Mouse (Mus musculus) A20 (cell line): Measurements from ENCODE around the gene Ranbp3l.
A peak's percentile ranks its signal among the peaks of the same experiment; 100 is the strongest.

ENCODE experiments used
- DNase-seq: peaks from one replicate; pipeline ENCODE4 v3.0.0-alpha.2; 2011; ENCODE audit warnings: low read depth, low spot score

Ranbp3l gene

DNA sequence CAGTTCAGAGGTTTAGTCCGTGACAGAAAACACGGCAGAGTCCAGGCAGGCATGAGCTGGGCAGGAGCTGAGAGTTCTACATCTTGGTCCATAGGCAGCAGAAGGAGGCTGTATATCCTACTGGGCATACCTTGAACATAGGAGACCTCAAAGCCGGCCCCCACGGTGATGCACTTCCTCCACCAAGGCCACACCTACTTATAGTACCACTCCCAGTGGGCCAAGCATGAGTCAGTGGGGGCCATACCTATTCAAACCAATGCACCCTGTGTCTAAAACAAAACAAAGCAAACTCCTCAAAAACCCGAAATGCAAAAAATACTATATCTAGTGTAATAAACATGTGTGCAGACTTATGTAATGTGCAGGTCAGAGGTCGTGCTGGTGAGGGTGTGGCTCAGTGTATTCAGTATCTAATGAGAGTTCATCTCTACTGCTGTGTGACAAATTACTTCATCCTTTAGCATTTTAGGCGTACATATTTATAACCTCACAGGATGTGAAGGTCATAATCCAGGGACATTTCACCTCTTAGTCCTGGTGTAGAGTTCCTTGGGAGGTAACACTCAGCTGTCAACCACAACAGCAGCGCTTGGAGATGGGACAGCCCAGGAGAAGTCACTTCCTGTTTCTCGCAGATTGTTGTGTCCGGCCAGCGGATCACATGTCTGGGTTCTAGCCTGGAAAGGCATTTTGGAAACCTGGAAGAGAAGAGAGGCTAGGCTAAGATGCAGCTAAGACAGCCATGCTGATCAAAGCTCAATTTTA lies 126.0 kb downstream of the Ranbp3l start:
- no peak for DNase-seq

DNA sequence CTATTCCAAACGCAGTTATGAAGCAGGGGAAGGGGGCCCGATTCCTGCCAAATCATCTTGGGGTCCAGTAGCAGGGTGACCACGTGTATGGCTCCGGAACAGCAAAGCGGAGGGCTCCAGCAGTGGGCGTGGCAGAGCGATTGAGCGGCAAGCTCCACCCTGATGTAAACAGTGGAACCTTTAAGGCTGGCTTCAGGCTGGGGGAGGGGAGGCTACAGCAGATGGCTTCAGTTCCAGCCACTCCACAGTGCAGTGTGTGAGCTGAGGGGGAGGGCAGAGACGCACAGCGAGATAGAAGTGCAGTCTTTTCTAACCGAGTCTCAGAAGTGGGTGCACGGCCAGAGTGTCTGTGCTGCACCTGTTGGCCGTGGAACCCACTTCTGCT lies 126.6 kb downstream of the Ranbp3l start:
- no peak for DNase-seq

DNA sequence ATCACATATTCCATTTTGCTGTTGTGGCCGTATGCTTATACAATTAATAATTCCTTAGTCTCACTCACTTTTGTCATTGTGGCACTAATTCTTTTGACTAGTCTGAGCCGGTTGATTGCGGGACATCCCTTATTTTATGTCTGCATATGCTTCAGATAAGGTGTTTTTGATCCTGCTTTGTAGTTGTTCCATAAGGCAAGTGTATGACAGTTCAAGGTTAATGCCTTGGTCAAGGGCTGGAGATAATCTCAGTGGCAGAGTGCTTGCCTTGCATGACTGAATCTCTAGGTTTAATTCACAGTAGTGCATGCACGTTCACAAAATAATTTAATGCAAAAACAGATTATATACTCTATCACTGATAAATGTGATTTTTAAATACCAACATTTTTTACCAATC lies 129.1 kb downstream of the Ranbp3l start:
- DNase-seq = no peak

DNA sequence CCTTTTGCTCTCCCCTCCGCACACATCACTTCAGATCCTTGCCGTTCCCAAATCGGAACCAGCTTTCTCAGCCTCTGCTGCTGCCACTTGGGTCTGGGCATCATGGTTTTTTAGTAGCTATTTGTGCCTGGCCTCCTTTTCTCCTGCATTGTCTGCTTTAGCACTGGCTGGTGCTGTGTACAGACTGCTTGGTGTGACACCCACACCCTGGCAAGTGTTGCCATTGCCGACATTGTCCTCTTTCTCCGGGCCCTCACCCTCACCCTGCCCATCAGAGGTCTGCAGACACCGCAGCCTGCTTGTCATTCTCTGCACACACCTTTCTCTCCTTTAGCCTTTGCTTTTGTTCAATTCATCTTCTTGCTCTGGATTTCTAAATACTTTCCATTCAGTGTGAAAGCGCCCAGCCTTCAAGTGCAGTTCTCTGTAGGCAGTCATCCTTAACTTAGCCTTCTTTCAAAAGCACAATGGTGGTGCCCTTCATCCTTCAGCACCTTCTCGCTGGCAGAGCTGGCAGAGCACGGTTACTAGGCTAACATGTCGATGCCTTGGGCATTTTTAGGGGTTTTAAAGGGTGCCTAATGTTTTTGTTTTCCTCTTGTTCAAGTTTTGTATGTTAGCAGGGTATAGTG lies 132.8 kb downstream of the Ranbp3l start:
- DNase-seq = no peak

DNA sequence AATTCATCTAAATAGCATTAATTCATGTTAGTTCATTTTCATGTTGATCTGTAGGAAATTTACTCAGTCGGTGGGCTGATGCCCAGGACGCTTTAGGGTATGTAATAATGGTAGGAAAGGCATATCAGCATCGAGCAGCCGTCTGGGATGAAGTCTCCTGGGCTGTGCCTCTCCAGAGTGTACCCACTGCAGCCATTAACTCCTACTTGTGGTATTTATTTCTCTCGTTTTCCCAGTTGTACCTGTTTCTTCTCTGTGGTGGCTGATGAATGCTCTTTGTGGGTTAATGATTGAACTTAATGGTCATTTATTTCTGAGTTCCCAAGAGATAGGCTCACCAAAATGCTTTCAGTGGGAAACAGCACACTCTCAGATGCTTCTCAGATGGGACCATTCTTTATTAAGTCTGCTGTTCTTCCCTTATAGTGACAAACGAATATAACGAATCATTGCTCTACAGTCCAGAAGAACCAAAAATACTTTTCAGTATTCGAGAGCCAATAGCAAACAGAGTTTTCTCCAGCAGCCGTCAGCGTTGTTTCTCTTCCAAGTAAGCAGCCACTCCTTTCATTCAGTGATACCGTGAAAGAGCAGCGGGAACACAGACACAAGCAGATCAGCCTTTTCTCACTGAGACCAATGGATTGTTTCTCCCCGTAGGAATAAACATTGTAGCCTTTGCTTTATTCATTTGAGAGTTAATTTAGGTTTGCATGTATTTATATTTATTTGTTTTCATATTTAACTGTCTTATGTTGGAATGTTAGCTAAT lies 138.7 kb downstream of the Ranbp3l start:
- DNase-seq = no peak

DNA sequence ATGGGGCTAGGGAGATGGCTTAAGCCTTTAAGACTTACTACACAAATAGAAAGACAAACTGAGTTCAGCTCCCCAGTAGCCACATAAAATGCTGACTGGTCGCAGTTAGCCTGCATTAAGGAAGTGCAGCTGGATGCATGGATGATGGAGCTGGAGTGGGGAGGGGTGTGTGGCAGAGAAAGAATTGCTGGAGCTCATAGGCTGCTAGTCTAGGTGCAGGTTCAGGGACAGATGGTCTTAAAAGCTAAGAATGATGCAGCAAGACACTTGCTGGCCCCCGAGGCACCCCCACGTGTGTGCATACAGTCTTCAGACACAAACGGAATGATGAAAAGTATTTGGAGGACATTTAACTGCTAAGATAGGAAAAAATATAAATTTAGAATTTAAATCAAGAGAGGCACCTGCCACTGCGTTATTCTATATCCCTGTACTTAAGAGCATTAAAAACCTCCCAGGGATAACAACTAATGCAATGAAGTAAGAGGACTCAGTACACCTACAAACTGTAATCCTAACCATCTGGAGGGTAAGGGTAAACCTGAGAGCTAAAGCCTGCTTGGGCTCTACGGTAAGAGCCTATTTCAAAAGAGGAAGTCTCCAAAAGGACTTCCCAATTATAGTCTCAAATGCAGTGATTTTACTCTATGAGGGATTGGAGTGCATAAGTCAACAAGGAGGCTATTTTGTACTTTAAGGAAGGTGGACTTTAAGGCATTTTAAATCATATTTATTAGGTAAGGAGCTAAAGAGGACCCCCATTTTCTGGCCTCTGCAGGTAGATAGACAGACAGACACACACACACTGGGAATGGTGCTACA lies 143.0 kb downstream of the Ranbp3l start:
- DNase-seq = peak; percentile 20

DNA sequence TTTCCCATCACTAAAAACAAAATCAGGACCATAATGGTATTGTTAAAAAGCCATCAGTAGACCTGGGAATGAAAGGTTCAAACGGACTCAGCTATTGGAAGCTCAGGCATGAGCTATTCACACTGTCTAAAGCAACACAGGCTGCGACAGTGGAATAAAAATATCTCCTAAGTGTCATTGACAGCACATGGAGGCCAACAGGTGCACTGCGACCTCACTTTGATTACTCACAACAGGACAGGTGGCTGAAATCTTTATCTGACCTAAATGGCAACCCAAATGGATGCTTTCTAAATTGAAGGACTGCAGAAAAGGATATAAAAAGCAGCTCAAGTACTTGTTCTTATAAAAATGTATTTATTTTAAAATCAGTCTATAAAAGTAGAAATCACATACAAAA lies 143.9 kb downstream of the Ranbp3l start:
- DNase-seq = no peak

DNA sequence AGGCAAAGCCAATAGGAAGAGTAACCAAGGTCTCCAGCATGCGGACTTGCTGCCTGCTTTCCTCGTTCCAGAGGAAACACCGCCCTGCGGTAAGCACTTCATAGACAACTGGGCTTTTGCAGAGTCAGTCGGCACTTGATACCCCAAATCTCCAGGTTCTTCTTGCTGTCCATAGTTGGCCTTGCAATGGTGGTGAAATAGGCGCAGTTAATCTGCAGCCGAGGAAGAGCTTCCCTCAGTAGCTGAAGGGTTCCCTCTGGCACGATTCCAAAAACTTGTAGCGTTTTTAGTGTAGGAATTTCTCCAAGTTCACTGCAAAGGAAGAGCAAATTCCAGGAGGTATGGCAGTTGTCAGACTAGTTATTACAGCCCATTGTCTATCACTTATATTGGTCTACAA lies 145.8 kb downstream of the Ranbp3l start:
- no peak for DNase-seq

DNA sequence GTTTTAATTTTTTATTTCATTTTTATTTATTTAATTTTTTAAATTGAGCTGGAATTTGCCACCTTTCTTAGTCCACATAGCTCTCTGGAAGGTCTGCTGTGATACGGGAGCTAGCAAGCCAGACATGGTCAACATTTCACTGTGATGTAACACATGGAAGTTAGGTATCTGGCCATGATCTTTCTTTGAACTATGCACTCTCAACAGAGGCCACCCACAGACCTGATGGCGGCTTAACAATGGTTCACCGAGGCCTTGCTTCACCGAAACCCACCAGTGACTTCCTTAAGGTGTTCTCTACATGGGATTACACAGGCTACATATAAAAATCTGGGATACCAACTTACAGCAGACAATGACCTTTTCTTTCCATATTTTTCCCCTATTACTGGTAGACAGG lies 146.4 kb downstream of the Ranbp3l start:
- no peak for DNase-seq

DNA sequence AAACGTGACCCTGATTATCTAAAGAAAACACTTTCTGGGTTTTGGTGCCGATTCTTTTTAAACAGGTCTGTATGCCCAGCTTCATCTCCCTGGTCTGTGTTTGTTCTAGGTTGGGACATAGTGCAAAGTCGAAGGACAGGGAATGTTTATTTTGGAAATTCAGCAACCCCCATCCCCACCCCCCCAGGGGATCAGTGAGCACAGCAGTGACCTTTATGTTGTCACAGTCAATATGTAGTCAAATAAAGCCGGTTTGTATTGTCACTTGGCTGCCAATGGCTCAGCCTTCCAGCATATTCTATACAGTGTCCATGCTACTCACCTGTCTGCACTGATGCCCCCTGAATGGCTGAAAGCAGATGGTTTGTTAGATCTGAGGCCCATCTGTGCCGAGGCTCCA lies 146.8 kb downstream of the Ranbp3l start:
- no peak for DNase-seq
